Comparison of ENCODE assay signal across 23 mouse cellular contexts in the genomic region with DNA sequence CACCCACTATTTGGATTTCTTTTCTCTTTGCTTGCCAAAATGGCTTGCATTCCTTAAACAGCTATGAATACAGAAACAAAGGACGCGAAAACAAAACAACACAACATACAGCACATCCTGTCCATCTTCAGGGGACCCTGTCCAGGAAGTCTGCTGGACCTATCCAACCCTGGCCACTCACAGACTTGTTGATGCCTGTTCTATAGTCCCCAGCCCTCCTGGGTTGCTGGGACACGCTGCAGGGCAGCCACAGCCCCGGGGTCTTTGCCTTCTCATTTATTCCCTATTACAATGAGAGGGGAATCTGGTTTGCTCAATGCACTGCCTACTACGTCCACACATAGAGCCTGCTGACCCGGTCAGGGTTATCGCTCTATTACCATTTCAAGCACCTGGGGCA.
DNase-seq lines count a peak whose midpoint lies in the region; ATAC-seq and TF ChIP-seq lines count a peak whose summit lies in the region.
"Had no signal": no experiment of that assay in that cellular context is flagged by ENCODE, and none has a peak within 500 bp of the region (broad histone marks: within the 10 kb centered on the region; RNA-seq: fewer than 3 reads in every experiment).

No protein-coding gene starts in this region.

- no peak for TF ChIP-seq CTCF in midbrain, postnatal 0 days (IDR thresholded peaks at IDR 0.05)

- H3K4me2 ChIP-seq in forebrain, embryonic 13.5 days, result no peak overlapping the region
- no peak overlapping the region for H3K4me2 ChIP-seq in forebrain, embryonic 15.5 days (replicated peaks)
- no peak overlapping the region for H3K4me2 ChIP-seq in midbrain, postnatal 0 days (ENCODE audit: low read depth, low read length, poor library complexity, severe bottlenecking)
- H3K4me2 ChIP-seq in midbrain, embryonic 12.5 days (replicated peaks), result no peak overlapping the region
- H3K4me2 ChIP-seq in neural tube, embryonic 15.5 days, result no peak overlapping the region
- H3K4me2 ChIP-seq: heart, embryonic 15.5 days; limb, embryonic 13.5 days; liver, embryonic 12.5 days had no signal

- no peak overlapping the region for H3K9ac ChIP-seq in forebrain, embryonic 13.5 days
- H3K9ac ChIP-seq in forebrain, embryonic 15.5 days (replicated peaks), result no peak overlapping the region
- H3K9ac ChIP-seq in midbrain, postnatal 0 days (replicated peaks; ENCODE audit: low read length, poor library complexity, severe bottlenecking), result no peak overlapping the region
- H3K9ac ChIP-seq in midbrain, embryonic 12.5 days (replicated peaks), result no peak overlapping the region
- no peak overlapping the region for H3K9ac ChIP-seq in neural tube, embryonic 15.5 days (replicated peaks)
- H3K9ac ChIP-seq: heart, embryonic 15.5 days; limb, embryonic 13.5 days; liver, embryonic 12.5 days had no signal

- H3K4me3 ChIP-seq in forebrain, embryonic 13.5 days, result no peak overlapping the region
- H3K4me3 ChIP-seq in forebrain, embryonic 15.5 days, result no peak overlapping the region
- H3K4me3 ChIP-seq in midbrain, embryonic 10.5 days, result no peak overlapping the region
- no peak overlapping the region for H3K4me3 ChIP-seq in midbrain, postnatal 0 days (ENCODE audit: low read depth, low read length)
- no peak overlapping the region for H3K4me3 ChIP-seq in midbrain, embryonic 12.5 days
- H3K4me3 ChIP-seq in neural tube, embryonic 15.5 days (replicated peaks), result no peak overlapping the region
- H3K4me3 ChIP-seq: heart, embryonic 15.5 days; limb, embryonic 13.5 days; liver, embryonic 12.5 days; megakaryocyte, embryonic 14.5 days had no signal

- H3K4me1 ChIP-seq in forebrain, embryonic 13.5 days, result peaks cover 54% of the 10 kb centered on the region
- H3K4me1 ChIP-seq in forebrain, embryonic 15.5 days, result peaks cover 42% of the 10 kb centered on the region
- peaks cover 96% of the 10 kb centered on the region for H3K4me1 ChIP-seq in midbrain, embryonic 10.5 days
- H3K4me1 ChIP-seq in midbrain, postnatal 0 days (ENCODE audit: insufficient read depth, low read length), result peaks cover 15% of the 10 kb centered on the region; the same call in 1 of the 2 replicates
- H3K4me1 ChIP-seq in midbrain, embryonic 12.5 days, result peaks cover 61% of the 10 kb centered on the region
- peaks cover 53% of the 10 kb centered on the region for H3K4me1 ChIP-seq in neural tube, embryonic 15.5 days
- H3K4me1 ChIP-seq: heart, embryonic 15.5 days; liver, embryonic 12.5 days had no signal

- H3K27me3 ChIP-seq in forebrain, embryonic 13.5 days, result peaks cover 16% of the 10 kb centered on the region
- no peaks in the 10 kb centered on the region for H3K27me3 ChIP-seq in forebrain, embryonic 15.5 days
- peaks cover 87% of the 10 kb centered on the region for H3K27me3 ChIP-seq in midbrain, embryonic 10.5 days (ENCODE audit: low read depth, poor library complexity, severe bottlenecking)
- H3K27me3 ChIP-seq in midbrain, postnatal 0 days (ENCODE audit: insufficient read depth, low read length), result no peaks in the 10 kb centered on the region
- H3K27me3 ChIP-seq in midbrain, embryonic 12.5 days, result peaks cover 22% of the 10 kb centered on the region
- H3K27me3 ChIP-seq in neural tube, embryonic 15.5 days (replicated peaks), result no peaks in the 10 kb centered on the region
- H3K27me3 ChIP-seq: Patski had no signal

- peak; percentile 52 for DNase-seq in midbrain, embryonic 10.5 days (ENCODE audit: low spot score)
- DNase-seq in midbrain, postnatal 0 days (ENCODE audit: low spot score), result no peak
- DNase-seq in kidney, postnatal 4 days, result no peak
- DNase-seq: cerebellum, adult 11-12 months; cerebellum, postnatal 14 days; heart, postnatal 36 days; kidney, adult 18-20 months; kidney, postnatal 25 days; layer of hippocampus, postnatal 36 days; lung, adult 18-20 months; thymus, adult 18-20 months; thymus, postnatal 36 days had no signal

- H3K27ac ChIP-seq in forebrain, embryonic 13.5 days, result peak overlapping the region; percentile 76; the same call in 1 of the 2 replicates
- H3K27ac ChIP-seq in forebrain, embryonic 15.5 days (replicated peaks), result no peak overlapping the region
- peak overlapping the region; percentile 79 for H3K27ac ChIP-seq in midbrain, embryonic 10.5 days (replicated peaks)
- H3K27ac ChIP-seq in midbrain, postnatal 0 days (ENCODE audit: low read depth, low read length), result no peak overlapping the region
- H3K27ac ChIP-seq in midbrain, embryonic 12.5 days (replicated peaks), result peak overlapping the region; percentile 44; the same call in 1 of the 2 replicates
- 0 out of 2 replicates have a peak overlapping the region, but pooled peaks have one; percentile 65 for H3K27ac ChIP-seq in neural tube, embryonic 15.5 days (replicated peaks)
- H3K27ac ChIP-seq: heart, embryonic 15.5 days; limb, embryonic 13.5 days; liver, embryonic 12.5 days had no signal

- no peaks in the 10 kb centered on the region for H3K9me3 ChIP-seq in forebrain, embryonic 13.5 days (replicated peaks)
- H3K9me3 ChIP-seq in forebrain, embryonic 15.5 days, result no peaks in the 10 kb centered on the region
- H3K9me3 ChIP-seq in midbrain, embryonic 10.5 days (replicated peaks), result no peaks in the 10 kb centered on the region
- no peaks in the 10 kb centered on the region for H3K9me3 ChIP-seq in midbrain, postnatal 0 days (ENCODE audit: low read length)
- H3K9me3 ChIP-seq in midbrain, embryonic 12.5 days, result no peaks in the 10 kb centered on the region
- no peaks in the 10 kb centered on the region for H3K9me3 ChIP-seq in neural tube, embryonic 15.5 days (replicated peaks)
- H3K9me3 ChIP-seq: heart, embryonic 15.5 days; limb, embryonic 13.5 days; liver, embryonic 12.5 days; megakaryocyte, embryonic 14.5 days had no signal

- no peak for ATAC-seq in forebrain, embryonic 13.5 days
- ATAC-seq in forebrain, embryonic 15.5 days (replicated peaks), result no peak
- ATAC-seq in midbrain, postnatal 0 days (ENCODE audit: low FRiP score), result no peak
- ATAC-seq in midbrain, embryonic 12.5 days (ENCODE audit: low FRiP score, low read depth), result no peak
- ATAC-seq in neural tube, embryonic 15.5 days (ENCODE audit: low FRiP score), result no peak
- no peak for ATAC-seq in megakaryocyte progenitor cell, adult 5-6 weeks (replicated peaks; ENCODE audit: poor library complexity)
- ATAC-seq: inflammation-experienced regulatory T-cells, adult 6 months; liver, embryonic 12.5 days; Patski had no signal

- 46% methylated on average over 7 of the region's 7 CpGs for WGBS in forebrain, embryonic 13.5 days
- 58% methylated on average over 7 of the region's 7 CpGs for WGBS in forebrain, embryonic 15.5 days
- 34% methylated on average over 7 of the region's 7 CpGs for WGBS in midbrain, embryonic 10.5 days
- 43% methylated on average over 7 of the region's 7 CpGs for WGBS in midbrain, postnatal 0 days
- 32% methylated on average over 7 of the region's 7 CpGs for WGBS in midbrain, embryonic 12.5 days
- WGBS in neural tube, embryonic 15.5 days, result 20% methylated on average over 7 of the region's 7 CpGs

- H3K36me3 ChIP-seq in forebrain, embryonic 13.5 days (ENCODE audit: poor library complexity, severe bottlenecking), result no peaks in the 10 kb centered on the region
- H3K36me3 ChIP-seq in forebrain, embryonic 15.5 days, result no peaks in the 10 kb centered on the region
- H3K36me3 ChIP-seq in midbrain, embryonic 10.5 days, result no peaks in the 10 kb centered on the region
- H3K36me3 ChIP-seq in midbrain, postnatal 0 days (ENCODE audit: insufficient read depth, low read length), result no peaks in the 10 kb centered on the region
- no peaks in the 10 kb centered on the region for H3K36me3 ChIP-seq in midbrain, embryonic 12.5 days
- H3K36me3 ChIP-seq in neural tube, embryonic 15.5 days, result no peaks in the 10 kb centered on the region
- H3K36me3 ChIP-seq: heart, embryonic 15.5 days; limb, embryonic 13.5 days; liver, embryonic 12.5 days had no signal

Comparison
In these comparisons a context has a peak if more than half of its experiments do, and no peak if none do; other contexts are left out.
1. H3K27ac ChIP-seq: peak in forebrain, embryonic 13.5 days (single experiment), midbrain, embryonic 10.5 days (single experiment), midbrain, embryonic 12.5 days (single experiment) and neural tube, embryonic 15.5 days (single experiment); none in forebrain, embryonic 15.5 days (single experiment) and midbrain, postnatal 0 days (single experiment).